Mouse (Mus musculus) skeletal muscle tissue, adult 2 months (tissue): ENCODE measurements at regions not wholly inside any gene's neighbourhood (a gene's known extent, or its start where the extent isn't known, plus 50 kb on each side); places are given as distances from the start of the nearest gene placed in this dataset.

Experiments
- DNase-seq: peaks from one replicate; pipeline ENCODE4 v3.0.0-alpha.2; 2012; ENCODE audit warnings: low read depth, low spot score

- no peak for DNase-seq
These were observed 385.6 kb downstream of the Zfp536 start for GRCm38 (mm10) chr7:37387871-37388270.

- DNase-seq = no peak
These were observed 384.4 kb downstream of the Zfp536 start for GRCm38 (mm10) chr7:37388843-37389702.

GRCm38 (mm10) chr7:37389703-37390087 is 383.7 kb downstream of the Zfp536 start:
- no peak for DNase-seq

- no peak for DNase-seq
These were observed 383.2 kb downstream of the Zfp536 start for GRCm38 (mm10) chr7:37390271-37390670.

- DNase-seq = no peak
These were observed 381.3 kb downstream of the Zfp536 start for GRCm38 (mm10) chr7:37392122-37392521.

- DNase-seq = no peak
These were observed 380.8 kb downstream of the Zfp536 start for GRCm38 (mm10) chr7:37392604-37393003.

- DNase-seq = no peak
These were observed 380.4 kb downstream of the Zfp536 start for GRCm38 (mm10) chr7:37393071-37393470.

GRCm38 (mm10) chr7:37394965-37395426 is 378.4 kb downstream of the Zfp536 start:
- DNase-seq = no peak

- no peak for DNase-seq
These were observed 377.4 kb downstream of the Zfp536 start for GRCm38 (mm10) chr7:37395881-37396513.

GRCm38 (mm10) chr7:37403483-37403882 is 370.0 kb downstream of the Zfp536 start:
- no peak for DNase-seq

GRCm38 (mm10) chr7:37413350-37413749 is 360.1 kb downstream of the Zfp536 start:
- DNase-seq = no peak

GRCm38 (mm10) chr7:37421704-37422103 is 351.7 kb downstream of the Zfp536 start:
- DNase-seq = no peak
